Mouse (Mus musculus): Measurements from ENCODE around the gene Anapc15-ps.
"Not testable (repeated sequence)": the region's sequence is repeated elsewhere in the genome, so short reads cannot be mapped to it uniquely, and the experiment has no call there.

DNA sequence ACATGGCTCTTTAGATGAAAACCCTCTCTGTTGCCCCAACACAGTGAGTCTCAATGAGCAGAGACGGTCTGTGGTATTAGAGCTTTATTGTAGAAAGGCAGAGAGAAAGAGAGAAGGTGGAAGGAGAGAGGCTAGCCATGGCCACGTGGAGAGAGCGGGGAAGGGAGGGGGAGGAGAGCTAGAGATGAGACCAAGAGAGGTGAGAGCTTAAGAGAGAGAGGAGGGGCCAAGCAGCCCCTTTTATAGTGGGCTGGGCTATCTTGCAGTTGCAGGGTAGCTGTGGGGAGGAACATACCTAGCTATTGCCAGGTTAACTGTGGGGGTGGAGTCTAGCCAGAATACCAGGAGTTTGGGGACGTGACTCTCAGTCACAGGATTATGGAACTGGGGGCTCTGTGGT is 43.1 kb downstream of the Anapc15-ps start:
- TF ChIP-seq GATA1, TAL1 (IDR thresholded peaks at IDR 0.05; ENCODE audit: low read length): not testable (repeated sequence)

Data from erythroblast, embryonic 14.5 days (primary cell).